Mouse (Mus musculus) lung, adult 2 months (tissue): ENCODE data around the gene Rtkn. TPM values are rescaled to one million over a fixed set of nuclear protein-coding genes. Genes with fewer than 3 reads are reported as not detected.

Experiments
- DNase-seq: peaks from one replicate; pipeline ENCODE4 v3.0.0; 2022
- H3K4me1 ChIP-seq: fragments of 200-500 bp; 2 replicates; pipeline ENCODE4 v1.6.1; 2011; ENCODE audit warnings: low read length; ENCODE audit not compliant: control insufficient read depth, insufficient read depth
- H3K4me3 ChIP-seq: fragments of 200-500 bp; replicated peaks from 2 replicates; pipeline ENCODE3; 2011; ENCODE audit warnings: low read depth, mild to moderate bottlenecking, control low read depth, low read length; ENCODE audit errors: extremely low read depth
- CTCF ChIP-seq: fragments of 200-500 bp; IDR thresholded peaks from 2 replicates; pipeline ENCODE4 v1.5.1; 2011; ENCODE audit warnings: mild to moderate bottlenecking, low read length, control low read depth; ENCODE audit not compliant: insufficient read depth
- POLR2A ChIP-seq: fragments of 200-500 bp; IDR thresholded peaks from 2 replicates; pipeline ENCODE4 v1.6.1; 2011; ENCODE audit warnings: low read depth, mild to moderate bottlenecking, control low read depth, low read length, borderline replicate concordance; ENCODE audit errors: extremely low read depth
- WGBS: fragments of 180-500 bp; shearing (Covaris S2); methylation state at CpG from one replicate; pipeline ENCODE4 v1.1.7; 2018; 5-methylcytosine and 5-hydroxymethylcytosine counted together
- polyA plus RNA-seq: library from polyadenylated mRNA; depleted of rRNA; stranded (reverse); fragments of >200 nt; gene quantifications from 2 replicates; pipeline ENCODE4 v1.2.3, GENCODE M21; 2012

The Rtkn gene
- polyA plus RNA-seq, 1 experiment: 110 TPM

DNA sequence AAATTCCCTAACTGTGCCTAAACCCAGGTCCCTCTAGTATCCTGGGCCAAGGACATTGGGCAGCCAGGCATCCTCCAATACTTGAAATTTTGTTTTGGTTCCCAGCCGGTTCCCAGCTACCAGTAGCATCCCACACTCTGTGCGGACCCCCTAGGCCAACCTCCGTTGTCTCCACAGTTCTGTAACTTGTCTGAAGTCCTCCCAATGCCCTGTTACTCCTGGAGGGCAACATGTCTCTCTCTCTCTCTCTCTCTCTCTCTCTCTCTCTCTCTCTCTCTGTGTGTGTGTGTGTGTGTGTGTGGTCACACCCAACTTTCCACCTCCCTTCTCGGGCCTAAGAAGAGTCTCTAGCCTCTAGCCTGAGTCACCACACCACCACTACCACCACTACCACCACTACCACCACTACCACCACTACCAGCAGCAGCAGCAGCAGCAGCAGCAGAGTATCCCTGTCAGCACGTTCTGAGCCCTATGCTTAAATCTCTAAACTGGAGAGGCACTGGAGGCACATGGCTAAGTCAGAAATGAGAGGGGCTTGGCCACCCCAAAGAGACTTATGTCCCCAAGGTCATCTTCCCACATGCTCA, 1.1 kb downstream of the Rtkn start:
- TF ChIP-seq CTCF (no peak), POLR2A (no peak)
- 25% methylated on average over 5 of the region's 5 CpGs for WGBS
- Histone ChIP-seq H3K4me1 (peaks cover 9% of the 10 kb centered on the region), H3K4me3 (peak overlapping the region; percentile 62)
- DNase-seq: no peak

DNA sequence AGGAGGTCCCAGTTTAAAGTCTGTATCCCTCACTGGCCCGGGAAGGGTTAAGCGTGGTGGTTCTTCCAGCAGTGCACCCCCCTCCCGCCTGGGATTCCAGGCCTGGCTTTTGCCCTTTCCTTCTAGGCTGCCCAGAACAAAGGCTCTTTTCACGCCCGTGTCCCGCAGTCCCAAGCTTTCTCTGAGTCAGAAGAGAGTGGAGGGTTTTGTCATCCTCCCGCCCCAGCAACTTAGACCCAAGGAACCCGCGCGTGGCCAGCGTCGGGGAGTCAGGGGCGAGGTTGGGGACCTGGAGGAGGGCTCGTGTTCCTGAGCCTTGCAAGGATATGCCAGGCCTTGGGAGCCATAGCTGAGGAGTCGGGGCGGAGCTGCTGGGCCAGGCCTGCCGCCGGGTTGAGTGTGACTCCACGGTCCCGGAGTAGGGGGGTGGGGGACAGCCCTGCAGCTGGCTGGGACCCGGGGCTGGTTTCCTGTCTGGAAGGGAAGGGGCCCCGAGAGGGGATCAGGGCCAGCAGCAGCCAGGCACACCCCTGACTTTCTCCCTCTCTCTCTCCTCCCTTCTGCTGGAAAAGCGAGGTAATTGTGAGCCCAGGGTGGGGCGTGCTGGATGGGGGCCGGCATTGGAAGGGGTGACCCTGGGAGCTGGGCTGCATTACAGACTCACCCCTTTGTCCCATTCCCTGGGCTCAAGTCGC, 1.8 kb downstream of the Rtkn start:
- Histone ChIP-seq H3K4me1 (peaks cover 9% of the 10 kb centered on the region), H3K4me3 (peak overlapping the region; percentile 62)
- TF ChIP-seq POLR2A (no peak), CTCF (no peak)
- peak; percentile 69 for DNase-seq
- under 1% methylated on average over 26 of the region's 26 CpGs for WGBS

DNA sequence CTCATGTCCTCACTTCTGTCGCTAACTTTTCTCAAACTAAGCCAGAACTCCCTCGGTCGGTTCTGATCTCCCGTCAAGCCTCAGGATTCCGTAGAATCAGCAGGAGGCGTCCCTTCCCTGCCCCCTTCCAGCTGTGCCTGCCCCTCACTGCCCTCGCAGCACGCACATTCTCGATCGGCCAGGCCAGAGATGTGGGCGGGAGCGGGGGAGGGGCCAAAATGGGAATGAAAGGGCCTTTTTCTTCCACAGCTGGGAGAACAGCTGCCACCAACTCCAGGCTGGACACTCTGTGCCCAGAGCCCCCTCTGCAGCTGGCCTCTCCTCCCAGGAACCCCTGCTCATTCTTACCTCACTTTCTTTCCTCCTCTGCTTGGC, 2.3 kb downstream of the Rtkn start:
- H3K4me1 ChIP-seq: peaks cover 9% of the 10 kb centered on the region
- peak; percentile 84 for DNase-seq
- TF ChIP-seq CTCF: no peak
- TF ChIP-seq POLR2A: peak; percentile 72; the same call in 1 of the 2 replicates
- 1% methylated on average over 12 of the region's 12 CpGs for WGBS
- H3K4me3 ChIP-seq: peak overlapping the region; percentile 62

DNA sequence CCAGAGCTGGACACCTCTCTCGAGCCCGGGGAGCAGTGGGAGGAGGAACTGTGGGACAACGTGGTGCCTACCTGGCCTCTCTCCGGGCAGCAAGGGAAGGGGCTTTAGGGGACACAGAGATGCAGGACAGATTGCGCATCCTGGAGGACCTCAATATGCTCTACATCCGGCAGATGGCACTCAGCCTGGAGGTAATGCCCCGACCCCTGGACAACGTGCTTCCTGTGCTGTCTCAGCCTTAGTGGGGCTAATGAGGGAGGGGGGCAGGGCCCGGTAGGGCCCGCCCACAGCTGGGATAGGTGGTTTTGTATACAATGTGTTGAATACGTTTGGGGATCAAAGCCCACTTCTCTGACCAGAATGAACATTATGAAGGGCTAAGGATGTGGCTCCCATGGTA, 2.8 kb downstream of the Rtkn start:
- WGBS: 3% methylated on average over 11 of the region's 11 CpGs
- TF ChIP-seq POLR2A (no peak), CTCF (no peak)
- no peak for DNase-seq
- Histone ChIP-seq H3K4me3 (peak overlapping the region; percentile 62), H3K4me1 (peaks cover 9% of the 10 kb centered on the region)

DNA sequence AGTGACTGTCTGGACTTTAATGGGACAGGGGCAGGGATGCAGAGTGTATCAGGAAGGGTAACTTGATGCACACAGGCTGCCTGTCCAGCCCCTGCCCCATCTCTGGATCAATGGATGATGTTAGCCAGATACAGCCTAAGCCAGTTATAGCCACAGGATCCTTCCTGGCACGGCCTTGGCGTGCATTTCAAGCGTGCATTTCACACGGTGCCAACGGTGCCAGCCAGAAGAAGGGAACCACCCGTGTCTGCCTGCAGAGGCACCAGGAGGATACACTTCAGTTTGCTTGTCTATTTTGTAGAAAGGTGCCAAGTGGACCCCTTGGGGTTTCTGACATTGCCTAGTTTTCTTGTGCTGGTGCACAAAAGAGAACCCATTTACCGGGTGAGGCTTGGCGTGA, 4.8 kb downstream of the Rtkn start:
- WGBS: 88% methylated on average over 8 of the region's 8 CpGs
- no peak for DNase-seq
- TF ChIP-seq POLR2A (no peak), CTCF (no peak)
- Histone ChIP-seq H3K4me1 (peaks cover 9% of the 10 kb centered on the region), H3K4me3 (no peak overlapping the region)

DNA sequence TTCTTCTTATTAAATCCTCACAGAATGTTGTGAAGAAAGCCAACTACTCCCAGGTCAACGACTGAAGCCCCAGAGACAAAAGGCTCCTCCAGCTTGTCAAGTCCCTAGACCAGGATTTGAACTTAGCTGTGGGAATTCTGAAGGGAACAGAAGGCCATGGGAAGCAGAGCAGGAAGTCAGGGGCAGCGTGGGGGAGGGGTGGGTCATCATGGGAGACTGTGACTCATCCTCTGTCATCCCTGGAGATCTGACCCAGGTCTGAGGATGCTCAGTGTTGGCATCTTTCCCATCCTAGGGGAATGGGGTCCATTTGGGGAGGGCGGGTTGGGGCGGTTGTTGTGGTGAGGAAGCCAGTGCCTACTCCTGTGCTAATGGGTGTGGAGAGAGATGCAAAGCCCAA, 6.4 kb downstream of the Rtkn start:
- no peak overlapping the region for H3K4me3 ChIP-seq
- DNase-seq: no peak
- H3K4me1 ChIP-seq: peaks cover 7% of the 10 kb centered on the region
- TF ChIP-seq POLR2A (no peak), CTCF (no peak)
- 53% methylated on average over 4 of the region's 4 CpGs for WGBS

DNA sequence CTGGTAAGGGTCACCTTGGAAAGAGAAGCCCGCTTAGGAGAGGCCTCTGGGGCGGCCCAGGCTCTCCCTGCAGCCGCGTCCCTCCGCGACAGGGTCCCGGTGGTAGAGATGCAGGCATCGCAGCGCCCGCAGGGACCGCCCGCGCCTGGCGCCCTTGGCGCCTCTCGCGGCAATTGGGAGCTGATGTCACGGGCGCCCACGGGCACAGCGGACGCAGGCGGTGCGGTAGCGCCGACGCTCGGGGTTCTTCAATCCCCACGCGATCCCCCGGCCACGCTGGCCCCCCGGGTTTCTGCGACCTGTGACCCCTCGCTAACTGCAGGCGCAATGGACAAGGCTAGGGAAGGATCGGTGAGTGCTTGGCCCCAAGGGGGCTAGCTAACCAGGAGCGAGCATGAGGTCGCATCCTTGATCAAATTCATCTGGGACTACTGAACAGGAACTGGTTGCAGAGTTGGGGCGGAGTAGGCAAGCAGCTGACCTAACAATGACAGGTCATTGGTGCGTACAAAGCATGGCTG, 7.0 kb downstream of the Rtkn start:
- peaks cover 7% of the 10 kb centered on the region for H3K4me1 ChIP-seq
- H3K4me3 ChIP-seq: no peak overlapping the region
- WGBS: 25% methylated on average over 41 of the region's 41 CpGs
- TF ChIP-seq CTCF (no peak), POLR2A (no peak)
- DNase-seq: no peak

DNA sequence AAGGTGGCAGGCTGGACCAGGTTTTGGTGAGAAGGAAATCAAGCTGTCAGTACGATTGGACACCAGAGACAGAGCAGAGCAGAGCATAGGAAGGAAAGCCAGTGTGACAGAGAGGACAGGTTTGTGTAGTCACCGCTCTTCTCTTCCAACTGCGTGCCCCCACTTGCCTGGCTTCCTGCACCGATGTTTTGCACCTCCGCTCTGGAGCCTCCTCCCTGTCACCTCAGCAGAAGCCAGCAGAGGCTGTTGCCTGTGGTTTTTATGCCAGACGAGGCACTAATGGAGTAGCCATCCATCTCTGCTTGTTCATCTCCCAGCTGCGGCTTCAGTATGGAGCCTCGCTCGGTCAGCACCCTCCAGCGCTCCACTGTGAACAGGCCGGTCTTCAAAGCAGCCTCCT, 7.6 kb downstream of the Rtkn start:
- 74% methylated on average over 11 of the region's 11 CpGs for WGBS
- no peak for DNase-seq
- TF ChIP-seq CTCF (no peak), POLR2A (no peak)
- H3K4me3 ChIP-seq: no peak overlapping the region
- peaks cover 3% of the 10 kb centered on the region for H3K4me1 ChIP-seq

DNA sequence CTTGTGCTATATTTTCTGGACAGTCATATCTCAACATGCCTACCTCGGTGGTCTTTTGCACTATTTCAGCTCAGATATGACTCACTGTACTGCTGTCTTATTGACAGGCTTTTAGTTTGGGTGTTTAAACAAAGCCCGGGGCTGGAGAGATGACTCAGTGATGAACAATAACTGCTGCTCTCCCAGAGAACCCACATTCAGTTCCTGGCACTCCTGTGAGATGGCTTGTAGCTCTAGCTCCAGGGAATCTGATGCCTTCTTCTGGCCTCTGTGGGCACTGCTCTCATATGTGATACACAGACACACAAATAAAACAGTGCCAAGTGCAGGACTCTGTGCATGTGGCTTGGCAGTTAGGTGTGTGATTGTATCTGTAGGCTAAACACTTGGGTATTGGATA, 9.9 kb downstream of the Rtkn start:
- WGBS: 37% methylated on average over 2 of the region's 2 CpGs
- H3K4me3 ChIP-seq: no peak overlapping the region
- DNase-seq: no peak
- H3K4me1 ChIP-seq: no peaks in the 10 kb centered on the region
- TF ChIP-seq POLR2A: no peak

DNA sequence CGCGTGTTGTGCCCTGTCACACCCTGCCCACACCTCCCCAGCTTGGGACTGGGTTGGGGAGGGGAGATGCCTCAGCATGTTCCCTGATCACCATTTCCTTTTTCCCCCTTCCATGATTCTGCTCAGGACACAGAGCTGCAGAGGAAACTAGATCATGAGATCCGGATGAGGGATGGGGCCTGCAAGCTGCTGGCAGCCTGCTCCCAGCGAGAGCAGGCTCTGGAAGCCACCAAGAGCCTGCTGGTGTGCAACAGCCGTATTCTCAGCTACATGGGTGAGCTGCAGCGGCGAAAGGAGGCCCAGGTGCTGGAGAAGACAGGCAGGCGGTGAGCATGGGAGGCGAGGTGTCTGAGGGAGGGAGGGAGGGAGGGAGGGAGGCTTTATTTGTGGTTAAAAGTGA, 10.5 kb downstream of the Rtkn start:
- DNase-seq: no peak
- TF ChIP-seq CTCF: no peak
- no peak for TF ChIP-seq POLR2A
- no peak overlapping the region for H3K4me3 ChIP-seq
- H3K4me1 ChIP-seq: no peaks in the 10 kb centered on the region
- 65% methylated on average over 9 of the region's 9 CpGs for WGBS
